23 mouse cellular contexts compared by ENCODE assay signal in the genomic region with DNA sequence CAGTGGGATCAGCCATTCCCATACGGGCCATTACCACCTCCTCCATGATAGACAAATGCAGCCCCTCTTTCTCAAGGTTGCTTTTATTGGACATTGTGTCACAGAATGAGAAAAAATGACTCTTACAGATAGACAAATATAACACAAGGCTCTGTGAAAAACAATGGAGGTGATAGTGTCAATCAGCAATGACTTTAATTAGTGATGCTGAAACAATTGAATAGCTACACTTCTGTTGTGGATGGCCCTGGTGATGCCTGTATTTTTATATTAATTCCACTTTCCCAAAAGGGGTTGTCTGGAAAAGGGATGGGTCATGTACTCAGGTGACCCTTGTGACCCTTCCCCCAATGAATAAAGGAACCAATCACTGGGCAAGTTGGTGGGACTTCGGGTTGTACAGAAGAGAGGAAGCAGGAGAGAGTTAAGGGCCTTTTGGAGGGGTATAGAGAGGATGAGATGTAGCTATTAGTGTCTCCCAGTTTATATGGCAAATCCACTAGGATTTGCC.
"Had no signal": no experiment of that assay in that cellular context is flagged by ENCODE, and none has a peak within 500 bp of the region (broad histone marks: within the 10 kb centered on the region; RNA-seq: fewer than 3 reads in every experiment).

No protein-coding gene starts in this region.

- ATAC-seq: liver, postnatal 0 days; lung, postnatal 0 days; midbrain, embryonic 16.5 days had no signal

- H3K4me1 ChIP-seq: lung, embryonic 15.5 days; megakaryocyte, embryonic 14.5 days; midbrain, embryonic 10.5 days; midbrain, embryonic 12.5 days; neural tube, embryonic 13.5 days; neural tube, embryonic 15.5 days had no signal

- H3K36me3 ChIP-seq: lung, embryonic 15.5 days; midbrain, embryonic 10.5 days; midbrain, embryonic 12.5 days; neural tube, embryonic 13.5 days; neural tube, embryonic 15.5 days had no signal

- H3K9ac ChIP-seq: liver, postnatal 0 days; lung, embryonic 15.5 days; midbrain, embryonic 12.5 days; neural tube, embryonic 13.5 days; neural tube, embryonic 15.5 days had no signal

- H3K27ac ChIP-seq: lung, embryonic 15.5 days; macrophage; midbrain, embryonic 10.5 days; midbrain, embryonic 12.5 days; neural tube, embryonic 13.5 days; neural tube, embryonic 15.5 days had no signal

- DNase-seq: liver, postnatal 0 days; lung, adult 2 months; lung, postnatal 14 days; lung, postnatal 36 days; midbrain, embryonic 14.5 days; retina, postnatal 1 day; right cerebral cortex, adult 18-20 months; right cerebral cortex, postnatal 25 days; right cerebral cortex, postnatal 4 days; spleen, adult 18-20 months; thymus, adult 18-20 months; thymus, postnatal 25 days; thymus, postnatal 4 days had no signal

- H3K4me3 ChIP-seq: lung, embryonic 15.5 days; megakaryocyte, embryonic 14.5 days; midbrain, embryonic 10.5 days; midbrain, embryonic 12.5 days; myocyte; neural tube, embryonic 13.5 days; neural tube, embryonic 15.5 days had no signal

- H3K27me3 ChIP-seq: lung, embryonic 15.5 days; megakaryocyte, embryonic 14.5 days; midbrain, embryonic 12.5 days; neural tube, embryonic 13.5 days; neural tube, embryonic 15.5 days had no signal

- H3K9me3 ChIP-seq: lung, embryonic 15.5 days; megakaryocyte, embryonic 14.5 days; midbrain, embryonic 10.5 days; midbrain, embryonic 12.5 days; neural tube, embryonic 13.5 days; neural tube, embryonic 15.5 days had no signal

- H3K4me2 ChIP-seq: lung, embryonic 15.5 days; midbrain, embryonic 12.5 days; neural tube, embryonic 13.5 days; neural tube, embryonic 15.5 days had no signal
